Mouse (Mus musculus): ENCODE measurements around the gene 1810010H24Rik. TPM values are rescaled to one million over a fixed set of nuclear protein-coding genes. Genes with fewer than 3 reads are reported as not detected.
A peak's percentile ranks its signal among the peaks of the same experiment; 100 is the strongest.

The 1810010H24Rik gene
- total RNA-seq, 1 experiment: 5.7 TPM

DNA sequence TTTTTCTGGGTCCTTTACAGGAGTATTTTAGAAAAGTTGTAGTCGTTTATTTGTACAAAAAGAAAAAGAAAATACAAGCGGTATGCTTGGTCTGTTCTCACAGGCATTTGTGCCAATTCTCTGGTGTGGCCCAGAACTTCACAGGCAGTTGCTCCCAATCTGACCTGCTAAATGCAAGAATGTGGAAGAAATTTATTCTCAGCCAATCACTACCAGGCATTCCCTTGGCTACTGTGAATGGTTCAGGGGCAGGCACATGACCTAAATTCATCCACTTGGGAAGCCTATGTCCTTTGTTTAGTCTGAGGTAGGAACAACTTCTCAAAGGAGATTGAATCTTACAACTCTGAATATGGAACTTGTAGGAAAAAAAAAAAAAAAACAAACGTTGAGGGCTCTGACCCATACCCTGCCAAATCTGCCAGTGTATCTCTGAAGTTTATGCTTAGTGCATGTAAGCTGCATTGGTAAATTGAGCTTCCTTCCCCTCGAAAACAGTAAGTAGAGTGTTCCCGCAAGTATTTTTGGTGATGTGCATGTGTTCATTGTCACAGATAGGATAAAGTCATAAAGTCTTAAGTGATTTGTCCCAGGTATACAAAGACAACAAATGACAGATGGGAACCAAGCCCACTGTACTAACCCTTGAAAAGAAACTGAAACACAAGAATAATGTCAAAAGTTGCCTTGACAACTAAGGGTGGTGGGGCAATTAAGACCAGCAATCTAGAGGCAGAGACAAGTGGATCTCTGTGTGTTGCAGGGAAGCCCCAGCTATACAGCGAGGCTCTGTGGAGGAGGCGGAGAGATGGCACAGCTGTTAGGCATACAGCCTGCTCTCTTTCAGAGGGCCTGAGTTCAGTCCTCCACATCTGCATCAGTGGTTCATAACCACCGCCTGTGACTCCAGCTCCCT lies 23.5 kb upstream of the 1810010H24Rik start:
- Histone ChIP-seq H3K4me1 (ENCODE audit: control insufficient read depth in 2 of 2, insufficient read depth in 2 of 2, low read length in 2 of 2, poor library complexity in 1 of 2) (0 out of 4 replicates have a peak, but pooled peaks cover 0 to 3% of the 10 kb centered on the region in 2 experiments), H3K27ac (ENCODE audit: insufficient read depth, low read depth, low read length, poor library complexity, severe bottlenecking) (no peak overlapping the region), H3K4me3 (ENCODE audit: insufficient read depth in 1 of 2, low read depth in 1 of 2, low read length in 2 of 2, poor library complexity in 1 of 2, severe bottlenecking in 1 of 2) (peak overlapping the region in 1 of 2 experiments; percentile 20; a peak in 1 of 4 replicates), H3K9ac (ENCODE audit: insufficient read depth, low read depth, low read length, poor library complexity, severe bottlenecking) (no peak overlapping the region), H3K9me3 (ENCODE audit: control insufficient read depth, insufficient read depth, low read depth, low read length) (no peaks in the 10 kb centered on the region), H3K36me3 (ENCODE audit: control insufficient read depth, insufficient read depth, low read length, poor library complexity, severe bottlenecking) (peaks cover 8% of the 10 kb centered on the region)
- DNase-seq (ENCODE audit: low read depth, low spot score): no peak
- in situ Hi-C loops (cut with MboI; ENCODE audit: low sequenced_read_pairs in 2 of 2, unreplicated experiment in 2 of 2): no loop called here
- peak; percentile 43; the same call in 1 of the 2 replicates for TF ChIP-seq ZNF384 (IDR thresholded peaks at IDR 0.05; ENCODE audit: low read depth, low read length)
- no peak for TF ChIP-seq HCFC1 (IDR thresholded peaks at IDR 0.05; ENCODE audit: borderline replicate concordance, insufficient read depth, low read length)

DNA sequence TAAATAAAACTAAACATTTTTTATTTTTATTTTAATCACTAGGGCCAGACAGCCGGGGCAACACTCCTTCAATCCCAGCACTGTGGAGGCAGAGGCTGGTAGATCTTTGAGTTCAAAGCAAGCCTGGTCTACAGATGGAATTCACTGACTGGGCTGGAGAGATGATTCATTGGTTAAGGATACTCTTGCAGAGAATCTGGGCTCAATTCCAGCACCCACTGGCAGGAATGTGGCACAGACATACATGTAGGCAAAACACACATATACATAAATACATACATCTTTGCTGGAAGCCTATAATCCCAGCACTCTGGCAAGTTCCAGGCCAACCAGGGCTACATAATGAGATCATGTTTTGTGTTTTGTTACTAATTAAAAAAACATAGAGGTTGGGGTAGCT lies 19.9 kb upstream of the 1810010H24Rik start:
- in situ Hi-C loops (cut with MboI; ENCODE audit: low sequenced_read_pairs in 2 of 2, unreplicated experiment in 2 of 2): no loop called here
- Histone ChIP-seq H3K4me3 (ENCODE audit: insufficient read depth in 1 of 2, low read depth in 1 of 2, low read length in 2 of 2, poor library complexity in 1 of 2, severe bottlenecking in 1 of 2) (no peak overlapping the region), H3K36me3 (ENCODE audit: control insufficient read depth, insufficient read depth, low read length, poor library complexity, severe bottlenecking) (no peaks in the 10 kb centered on the region), H3K4me1 (ENCODE audit: control insufficient read depth in 2 of 2, insufficient read depth in 2 of 2, low read length in 2 of 2, poor library complexity in 1 of 2) (0 out of 4 replicates have a peak, but pooled peaks cover 0 to 3% of the 10 kb centered on the region in 2 experiments), H3K9me3 (ENCODE audit: control insufficient read depth, insufficient read depth, low read depth, low read length) (no peaks in the 10 kb centered on the region), H3K27ac (ENCODE audit: insufficient read depth, low read depth, low read length, poor library complexity, severe bottlenecking) (no peak overlapping the region), H3K9ac (ENCODE audit: insufficient read depth, low read depth, low read length, poor library complexity, severe bottlenecking) (no peak overlapping the region)
- DNase-seq (ENCODE audit: low read depth, low spot score): no peak
- TF ChIP-seq MAFK (IDR thresholded peaks at IDR 0.05; ENCODE audit: insufficient read depth, low read depth, low read length) (no peak), ZC3H11A (IDR thresholded peaks at IDR 0.05; ENCODE audit: borderline replicate concordance, low read depth, low read length) (no peak), ZNF384 (IDR thresholded peaks at IDR 0.05; ENCODE audit: low read depth, low read length) (no peak), CHD2 (IDR thresholded peaks at IDR 0.05; ENCODE audit: low read depth, low read length) (no peak), HCFC1 (IDR thresholded peaks at IDR 0.05; ENCODE audit: borderline replicate concordance, insufficient read depth, low read length) (no peak)

DNA sequence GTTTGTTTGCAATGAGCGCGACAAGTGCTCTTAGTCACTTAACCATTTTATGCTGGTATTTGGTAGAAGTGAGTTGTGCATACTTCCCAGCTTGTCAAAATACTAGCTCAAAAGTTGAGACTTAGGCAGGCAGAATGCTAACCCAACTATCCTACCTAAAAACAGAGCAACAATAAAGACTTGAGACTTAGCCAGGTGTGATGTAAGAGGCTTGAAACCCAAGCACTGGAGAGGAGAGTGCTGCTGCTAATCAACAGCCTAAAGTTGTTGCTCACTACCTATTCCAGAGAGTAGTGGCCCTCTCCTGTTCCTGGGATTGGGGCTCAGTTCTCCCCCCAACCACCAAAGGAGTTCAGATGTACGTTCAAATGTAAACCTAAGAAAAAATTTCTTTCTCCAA lies 15.0 kb upstream of the 1810010H24Rik start:
- Histone ChIP-seq H3K36me3 (ENCODE audit: control insufficient read depth, insufficient read depth, low read length, poor library complexity, severe bottlenecking) (no peaks in the 10 kb centered on the region), H3K4me1 (ENCODE audit: control insufficient read depth in 2 of 2, insufficient read depth in 2 of 2, low read length in 2 of 2, poor library complexity in 1 of 2) (peaks cover 0 to 5% of the 10 kb centered on the region in 2 experiments; a peak in 1 of 4 replicates), H3K9me3 (ENCODE audit: control insufficient read depth, insufficient read depth, low read depth, low read length) (no peaks in the 10 kb centered on the region), H3K9ac (ENCODE audit: insufficient read depth, low read depth, low read length, poor library complexity, severe bottlenecking) (no peak overlapping the region), H3K4me3 (ENCODE audit: insufficient read depth in 1 of 2, low read depth in 1 of 2, low read length in 2 of 2, poor library complexity in 1 of 2, severe bottlenecking in 1 of 2) (no peak overlapping the region), H3K27ac (ENCODE audit: insufficient read depth, low read depth, low read length, poor library complexity, severe bottlenecking) (no peak overlapping the region)
- in situ Hi-C loops (cut with MboI; ENCODE audit: low sequenced_read_pairs in 2 of 2, unreplicated experiment in 2 of 2): no loop called here
- no peak for DNase-seq (ENCODE audit: low read depth, low spot score)
- TF ChIP-seq HCFC1 (IDR thresholded peaks at IDR 0.05; ENCODE audit: borderline replicate concordance, insufficient read depth, low read length) (no peak), CHD2 (IDR thresholded peaks at IDR 0.05; ENCODE audit: low read depth, low read length) (no peak), ZC3H11A (IDR thresholded peaks at IDR 0.05; ENCODE audit: borderline replicate concordance, low read depth, low read length) (no peak), MAFK (IDR thresholded peaks at IDR 0.05; ENCODE audit: insufficient read depth, low read depth, low read length) (no peak), ZNF384 (IDR thresholded peaks at IDR 0.05; ENCODE audit: low read depth, low read length) (no peak)

DNA sequence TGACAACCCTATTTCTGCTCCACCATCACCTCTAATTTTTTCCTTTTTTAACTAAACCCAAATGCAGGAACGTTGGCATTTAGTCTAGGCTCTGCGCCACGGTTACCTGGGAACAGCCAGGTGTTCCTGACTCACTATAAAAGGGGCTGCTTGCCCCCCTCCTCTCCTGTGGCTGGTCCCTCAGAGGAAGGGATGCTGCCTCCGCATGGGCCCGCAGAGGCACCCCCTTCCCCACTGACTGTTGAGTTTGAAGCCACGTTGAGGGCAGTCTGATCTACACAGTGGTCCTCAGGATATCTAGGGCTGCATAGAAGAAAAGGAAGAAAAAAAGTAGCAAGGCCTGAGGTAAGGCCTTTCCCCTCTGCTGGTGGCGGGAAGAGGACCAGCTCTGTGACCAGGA lies 14.3 kb upstream of the 1810010H24Rik start:
- Histone ChIP-seq H3K9ac (ENCODE audit: insufficient read depth, low read depth, low read length, poor library complexity, severe bottlenecking) (no peak overlapping the region), H3K4me3 (ENCODE audit: insufficient read depth in 1 of 2, low read depth in 1 of 2, low read length in 2 of 2, poor library complexity in 1 of 2, severe bottlenecking in 1 of 2) (peak overlapping the region in 1 of 2 experiments; percentile 75; a peak in 1 of 4 replicates), H3K36me3 (ENCODE audit: control insufficient read depth, insufficient read depth, low read length, poor library complexity, severe bottlenecking) (no peaks in the 10 kb centered on the region), H3K9me3 (ENCODE audit: control insufficient read depth, insufficient read depth, low read depth, low read length) (no peaks in the 10 kb centered on the region), H3K4me1 (ENCODE audit: control insufficient read depth in 2 of 2, insufficient read depth in 2 of 2, low read length in 2 of 2, poor library complexity in 1 of 2) (peaks cover 0 to 5% of the 10 kb centered on the region in 2 experiments; a peak in 1 of 4 replicates), H3K27ac (ENCODE audit: insufficient read depth, low read depth, low read length, poor library complexity, severe bottlenecking) (no peak overlapping the region)
- DNase-seq (ENCODE audit: low read depth, low spot score): no peak
- in situ Hi-C loops (cut with MboI; ENCODE audit: low sequenced_read_pairs in 2 of 2, unreplicated experiment in 2 of 2): no loop called here
- TF ChIP-seq ZC3H11A (IDR thresholded peaks at IDR 0.05; ENCODE audit: borderline replicate concordance, low read depth, low read length) (no peak), ZNF384 (IDR thresholded peaks at IDR 0.05; ENCODE audit: low read depth, low read length) (no peak), HCFC1 (IDR thresholded peaks at IDR 0.05; ENCODE audit: borderline replicate concordance, insufficient read depth, low read length) (no peak), MAFK (IDR thresholded peaks at IDR 0.05; ENCODE audit: insufficient read depth, low read depth, low read length) (no peak), CHD2 (IDR thresholded peaks at IDR 0.05; ENCODE audit: low read depth, low read length) (no peak)

Data from ES-E14 (cell line).